Mouse (Mus musculus) frontal cortex, adult 2 months (tissue): ENCODE measurements around the gene Oaz1. TPM values are rescaled to one million over a fixed set of nuclear protein-coding genes. Genes with fewer than 3 reads are reported as not detected.

Source experiments
- DNase-seq, 2 experiments: peaks; one replicate each; pipeline ENCODE4 v3.0.0; 2022; ENCODE audit warnings: low spot score in 1 of 2; ENCODE audit errors: extremely low spot score in 1 of 2
- polyA plus RNA-seq: library from polyadenylated mRNA; depleted of rRNA; stranded (reverse); fragments of >200 nt; gene quantifications from 2 replicates; pipeline ENCODE4 v1.2.3, GENCODE M21; 2012

Gene Oaz1
- polyA plus RNA-seq, 1 experiment = 706 TPM

DNA sequence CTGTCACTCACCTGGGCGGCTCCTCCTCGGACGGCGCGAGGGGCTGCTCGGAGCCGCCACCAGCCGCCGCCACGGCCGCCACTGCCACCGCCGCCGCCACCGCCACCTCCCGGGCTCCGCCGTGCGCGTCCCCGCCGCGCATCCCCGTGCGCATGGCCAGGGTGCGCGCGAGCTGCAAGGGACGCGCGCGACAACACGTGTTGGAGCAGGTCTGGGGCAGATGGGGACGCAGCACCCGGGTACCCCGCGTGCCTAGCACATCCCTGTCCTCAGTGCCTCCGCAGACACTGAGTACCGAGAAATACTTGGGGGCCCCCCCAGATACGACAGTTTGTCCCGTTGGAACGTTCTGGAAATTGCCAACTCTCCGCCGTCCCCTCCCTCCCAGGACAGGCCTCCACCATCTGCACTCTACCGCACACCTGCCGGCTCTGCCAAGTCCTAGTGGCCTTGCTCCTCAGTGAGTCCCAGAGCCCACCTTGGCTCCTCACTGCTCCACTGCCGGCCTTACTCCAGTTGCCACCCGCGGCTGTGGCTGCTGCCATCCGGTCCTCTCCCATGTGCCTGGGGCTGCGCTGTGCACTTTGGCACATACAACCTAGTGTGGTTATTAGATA is 17.6 kb downstream of the Oaz1 start, which contains the start of gene Lingo3:
TSS of gene Lingo3 (minus strand) at position 109 of the 617 bp plus-strand sequence.
- peak in 1 of 2 experiments; percentile 59 for DNase-seq

DNA sequence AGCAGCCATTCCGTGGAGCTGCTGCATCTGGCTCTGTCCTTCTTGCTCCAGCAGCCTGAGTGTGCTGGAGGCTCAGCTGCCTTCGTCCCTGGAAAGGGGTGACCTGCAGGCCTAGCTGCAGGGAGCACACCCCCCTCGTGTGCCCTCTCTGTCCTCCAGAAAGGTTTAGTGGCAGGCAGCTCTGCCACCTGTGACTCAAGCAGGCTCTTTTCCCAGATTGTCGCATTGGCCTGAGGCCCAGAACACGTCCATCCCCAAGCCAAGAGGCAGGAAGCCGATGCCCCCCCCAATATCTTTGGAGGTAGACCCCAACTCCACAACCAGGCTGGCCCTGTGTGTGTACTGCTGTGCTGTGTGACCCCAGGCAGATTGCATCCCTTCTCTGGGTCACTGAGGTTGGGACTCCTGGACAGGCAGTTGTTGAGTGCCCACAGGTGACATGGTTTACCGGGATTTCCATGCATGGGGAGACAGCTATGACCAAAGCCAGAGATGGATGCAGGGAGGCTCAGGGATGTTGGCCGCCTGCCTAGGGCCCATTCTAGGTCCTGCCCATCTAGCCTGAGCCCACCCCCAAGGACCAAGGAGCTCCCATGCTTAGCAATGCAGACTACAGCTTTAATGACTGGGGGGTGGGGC is 18.7 kb downstream of the Oaz1 start:
- DNase-seq = no peak

DNA sequence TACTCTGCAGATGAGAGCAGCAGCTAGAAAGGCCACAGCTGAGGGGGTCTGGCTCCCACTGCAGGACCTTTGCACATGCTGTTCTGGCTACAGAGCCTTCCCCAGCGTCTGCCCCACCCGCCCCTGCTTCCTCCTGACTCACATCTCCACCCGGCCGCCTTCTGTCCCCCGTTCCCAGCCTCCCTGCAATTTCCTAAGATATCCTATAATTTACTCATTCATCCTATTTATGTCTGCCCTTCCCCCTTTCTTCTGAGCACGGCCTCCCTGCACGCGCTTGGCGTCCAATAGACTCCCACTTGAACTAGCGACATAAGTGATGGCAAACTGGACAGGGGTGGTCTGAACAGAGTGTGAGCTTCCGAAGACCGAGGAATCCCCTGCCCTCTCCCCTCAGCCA is 19.3 kb downstream of the Oaz1 start:
- DNase-seq = peak; percentile 55 to 78

DNA sequence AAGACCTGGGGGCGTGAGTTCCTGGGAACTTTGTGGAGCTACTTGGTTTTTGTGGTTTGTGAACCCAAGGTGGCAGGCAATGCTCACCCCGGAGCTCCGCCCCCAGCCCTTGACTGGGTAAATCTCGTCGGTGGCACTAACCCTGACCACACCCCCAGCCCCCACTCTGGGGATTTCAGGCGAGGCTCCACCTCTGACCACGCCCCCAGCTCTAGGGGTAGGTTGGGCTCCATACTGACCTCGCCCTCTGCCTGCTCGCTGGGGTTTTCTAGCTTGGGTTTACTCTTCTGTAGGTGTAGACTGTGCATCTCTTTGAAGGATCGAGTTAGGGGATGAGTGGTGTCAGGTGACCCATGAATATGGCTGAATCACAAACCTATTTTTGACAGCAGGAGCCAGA is 22.1 kb downstream of the Oaz1 start:
- DNase-seq = no peak

DNA sequence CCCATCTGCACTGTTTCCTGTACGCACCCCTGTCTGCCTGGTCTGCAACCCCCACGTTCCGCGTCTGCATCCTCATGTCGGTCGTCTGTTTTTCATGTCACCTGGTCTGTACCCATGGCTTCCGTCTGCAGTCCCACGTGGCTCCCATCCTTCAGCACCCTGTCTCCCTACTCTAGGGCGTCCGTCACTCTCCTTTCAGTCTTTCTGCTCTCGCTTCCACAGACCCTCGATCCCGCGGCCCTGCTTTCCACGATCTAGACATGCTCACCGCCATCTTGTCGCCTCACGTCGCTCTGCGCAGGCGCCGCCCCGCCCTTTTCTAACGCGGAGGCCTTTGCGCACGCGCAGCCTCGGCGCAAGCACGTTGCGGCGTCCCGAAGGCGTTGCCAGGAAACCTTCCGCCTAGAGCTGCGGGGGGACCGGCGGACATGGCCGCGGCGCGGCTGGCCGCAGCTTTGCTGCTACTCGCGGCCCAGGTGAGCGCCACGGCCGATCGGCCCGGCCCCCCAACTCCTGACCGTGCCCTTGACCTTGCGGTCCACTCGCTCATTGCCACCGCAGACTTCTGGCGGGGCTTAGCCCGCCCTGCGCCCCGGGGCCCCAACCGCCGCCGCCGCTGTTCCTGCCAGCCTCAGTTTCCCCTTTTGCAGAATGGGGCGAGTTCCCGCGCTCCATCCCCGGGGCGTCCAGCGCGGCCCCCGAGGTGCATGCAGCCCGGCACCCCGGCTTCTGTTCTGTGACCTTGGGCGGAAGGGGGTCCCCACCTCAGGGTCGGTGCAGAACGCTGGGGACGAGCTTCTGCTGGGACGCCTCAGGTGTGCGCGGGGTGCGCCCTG is 28.7 kb downstream of the Oaz1 start, which contains the start of the genes Lsm7 and Sppl2b:
TSS of gene Lsm7 (minus strand) at position 297 of the 836 bp plus-strand sequence.
TSS of gene Sppl2b (plus strand) at position 363 of the 836 bp plus-strand sequence.
- DNase-seq = peak; percentile 88 to 97

DNA sequence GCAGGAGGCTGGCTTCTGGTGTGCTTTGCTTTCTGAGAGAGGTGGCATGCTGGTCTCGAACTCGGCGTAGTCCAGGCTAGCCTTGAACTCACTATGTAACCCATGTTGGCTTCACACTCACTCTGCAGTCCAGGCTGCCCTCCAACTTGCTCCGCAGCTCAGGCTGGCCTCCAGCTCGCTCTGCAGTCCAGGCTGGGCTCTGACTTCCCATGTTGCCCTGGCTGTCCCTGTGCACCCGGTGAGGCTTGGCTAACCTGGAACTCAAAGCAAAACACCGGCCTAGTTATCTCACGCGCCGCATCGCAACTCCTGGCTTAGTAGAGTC is 29.3 kb downstream of the Oaz1 start:
- no peak for DNase-seq

DNA sequence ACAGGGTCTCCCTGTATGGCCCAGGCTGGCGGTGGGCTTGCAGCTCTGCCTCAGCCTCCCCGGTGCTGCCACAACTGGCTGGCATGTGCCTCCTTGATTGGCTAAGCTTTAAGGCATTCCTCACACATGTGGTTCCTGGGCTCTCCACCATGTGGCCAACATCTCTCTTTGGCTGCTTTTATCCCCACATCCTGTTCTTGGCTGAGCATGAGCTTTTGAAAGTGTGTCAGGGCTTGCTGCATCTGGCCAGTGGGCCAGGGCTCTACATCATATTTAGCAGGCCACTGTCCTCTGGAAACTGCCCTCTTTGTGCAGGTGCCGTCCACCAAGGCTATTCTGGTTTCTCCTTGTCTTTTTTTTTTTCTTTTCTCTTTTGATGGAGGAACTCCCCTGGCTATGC is 29.8 kb downstream of the Oaz1 start:
- no peak for DNase-seq

DNA sequence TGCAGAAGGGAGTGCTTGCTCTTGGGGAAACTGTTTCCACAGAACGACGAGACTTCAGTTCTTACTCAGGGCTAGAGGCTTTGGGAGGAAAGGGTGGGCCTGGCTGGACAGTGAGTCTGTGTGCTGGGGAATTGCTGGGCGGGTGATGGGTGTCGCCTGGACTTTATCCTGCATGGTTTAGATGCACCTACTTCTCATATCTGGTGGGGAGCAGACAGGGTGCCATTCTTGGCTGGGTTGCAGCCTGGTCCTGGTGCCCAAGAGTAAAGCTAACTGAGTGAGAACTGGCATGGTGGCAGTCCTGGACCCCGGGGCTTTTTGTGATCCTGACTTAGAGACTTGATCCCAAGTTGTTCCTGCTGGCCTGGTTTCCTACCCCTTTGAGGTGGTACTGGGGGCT is 30.5 kb downstream of the Oaz1 start:
- DNase-seq = no peak

DNA sequence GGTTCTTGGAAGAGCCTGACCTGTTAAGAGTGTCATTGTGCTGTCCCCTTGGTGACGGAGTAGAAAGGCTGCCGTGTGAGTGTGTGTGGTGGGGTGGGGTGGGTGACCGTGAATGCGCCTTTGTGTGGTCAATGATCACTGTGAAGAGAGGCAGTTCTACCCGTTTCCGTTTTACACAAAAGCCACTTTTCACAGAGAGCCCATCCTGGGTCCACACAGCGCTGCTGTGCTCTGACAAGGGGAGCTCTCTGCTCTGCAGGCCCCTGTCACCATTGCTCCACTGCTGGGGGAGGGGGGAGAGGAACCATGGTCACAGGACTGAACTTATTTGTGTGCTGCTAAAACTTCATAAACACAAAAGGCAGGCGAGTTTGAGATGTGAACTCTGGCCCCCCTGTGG is 30.9 kb downstream of the Oaz1 start:
- peak in 1 of 2 experiments; percentile 41 for DNase-seq

DNA sequence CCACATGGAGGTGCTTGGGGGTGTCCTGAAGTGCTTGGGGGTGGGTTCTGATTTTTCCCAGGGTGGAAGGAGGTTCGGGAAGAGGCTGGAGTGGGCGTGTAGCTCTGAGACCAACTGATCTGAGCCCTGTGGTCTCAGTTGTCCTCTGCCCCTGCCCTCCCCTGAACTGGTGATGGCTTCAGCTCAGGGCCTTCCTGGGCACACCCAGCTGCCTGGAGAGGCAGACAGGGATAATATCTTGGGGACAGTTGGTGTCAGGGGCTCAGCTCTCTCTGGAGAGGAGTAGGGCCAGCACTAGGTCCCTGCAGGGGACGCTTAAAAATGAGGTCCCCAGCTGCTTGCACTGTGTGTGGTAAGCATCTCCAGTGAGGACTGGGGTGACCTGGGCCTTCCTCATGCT is 31.4 kb downstream of the Oaz1 start:
- DNase-seq = no peak

DNA sequence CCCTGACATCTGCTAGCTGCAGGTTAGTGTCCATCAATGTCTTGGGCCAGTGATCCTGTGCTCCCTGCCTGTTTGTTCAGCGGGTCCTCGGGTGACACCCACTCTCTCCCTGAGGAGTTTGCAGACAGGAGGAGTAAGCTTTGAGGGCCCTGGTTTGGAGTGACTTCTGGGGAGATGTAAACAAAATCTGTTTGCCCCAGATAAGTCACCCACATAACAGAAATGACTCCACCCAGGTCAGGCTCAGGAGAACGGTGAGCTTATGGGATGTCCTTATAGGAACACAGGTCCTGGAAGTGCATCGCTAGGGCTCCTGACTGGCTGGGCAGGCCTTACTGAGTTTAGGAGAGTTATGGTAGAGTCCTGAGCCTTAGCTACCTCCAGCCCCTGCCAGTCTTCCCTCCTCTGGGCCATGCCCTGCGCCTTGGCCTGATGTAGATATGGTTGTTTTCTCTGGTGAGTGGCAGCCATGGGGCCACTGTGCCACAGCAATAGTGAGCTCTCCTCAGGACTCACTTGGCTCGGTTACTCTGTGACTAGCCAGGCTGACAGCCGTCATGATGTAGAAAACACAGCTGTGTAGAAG is 32.0 kb downstream of the Oaz1 start:
- no peak for DNase-seq

DNA sequence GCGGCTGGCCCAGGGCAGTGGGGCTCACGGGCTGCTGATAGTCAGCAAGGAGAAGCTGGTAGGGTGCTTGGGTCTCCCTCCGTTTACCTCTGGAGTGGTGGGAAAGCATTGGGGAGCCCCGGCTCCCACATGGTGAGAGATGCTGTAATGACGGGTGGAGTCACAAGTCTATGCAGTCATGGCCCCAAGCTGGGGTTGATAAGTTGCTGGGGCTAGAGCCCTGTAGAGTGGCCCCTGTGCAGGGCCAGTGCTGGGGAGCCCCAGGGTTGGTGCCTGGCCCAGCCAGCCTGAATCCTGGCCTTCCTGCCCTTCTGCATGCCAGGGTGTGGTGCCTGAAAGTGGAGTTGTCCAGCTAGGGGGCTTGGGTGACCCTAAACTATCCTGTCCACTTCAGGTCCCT is 35.8 kb downstream of the Oaz1 start:
- no peak for DNase-seq

DNA sequence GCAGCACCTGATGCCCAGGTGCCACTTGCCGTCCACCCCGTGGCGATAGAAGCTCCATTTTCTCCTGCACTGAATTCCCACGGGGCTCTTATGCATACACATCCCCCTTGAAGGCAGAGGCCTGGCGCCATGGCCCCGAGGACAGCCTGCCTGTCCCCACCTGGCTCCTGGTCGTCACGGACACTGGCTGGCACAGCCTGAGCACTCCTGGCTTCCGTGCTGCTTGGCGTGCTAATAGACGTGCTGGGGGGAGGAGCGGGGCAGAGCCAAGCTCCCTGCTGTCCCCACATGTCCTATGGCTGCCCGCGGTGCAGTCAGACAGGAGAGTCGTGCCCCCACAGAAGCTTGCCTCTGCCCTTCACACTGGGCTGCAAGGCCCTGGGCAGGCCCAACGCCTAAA is 38.0 kb downstream of the Oaz1 start:
- no peak for DNase-seq

DNA sequence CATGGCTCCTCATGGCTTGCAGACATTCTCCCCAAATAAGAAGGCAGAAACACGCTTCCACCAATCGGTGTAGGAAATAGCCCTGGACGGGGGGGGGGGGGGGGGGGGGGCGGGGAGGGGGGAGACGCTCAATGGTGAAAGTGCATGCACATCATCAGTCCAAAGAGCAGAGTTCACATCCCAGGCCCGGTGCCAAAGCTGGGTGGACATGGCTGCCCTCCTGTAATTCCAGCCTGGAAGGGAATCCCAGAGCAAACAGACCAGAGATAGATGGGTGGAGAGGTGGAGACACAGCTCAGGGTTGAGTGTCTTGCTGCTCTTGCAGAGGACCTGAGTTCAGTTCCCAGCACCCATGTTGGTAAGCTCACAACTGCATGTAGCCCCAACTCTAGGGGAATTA is 44.5 kb downstream of the Oaz1 start:
- no peak for DNase-seq

DNA sequence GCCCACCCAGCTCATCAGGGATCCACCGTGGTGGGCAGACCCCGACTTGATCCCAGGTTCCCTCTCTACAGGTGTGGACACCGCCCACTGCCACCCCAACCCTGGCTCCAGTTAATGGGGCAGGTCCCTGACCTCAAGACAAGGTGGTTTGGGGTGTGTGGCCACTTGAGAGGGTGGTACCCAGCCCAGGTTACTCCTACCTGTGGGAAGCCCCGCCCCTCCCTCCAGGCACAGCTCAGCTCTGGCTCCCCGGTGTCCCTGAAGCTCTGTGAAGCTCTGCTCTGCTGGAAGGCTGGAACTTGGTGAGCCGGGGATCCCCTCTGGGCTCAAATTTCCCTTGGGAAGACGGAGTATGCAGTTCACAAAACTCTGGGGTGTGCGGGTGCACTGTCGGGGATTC is 45.1 kb downstream of the Oaz1 start, which contains the start of gene Tmprss9:
TSS of gene Tmprss9 (plus strand) at position 268 of the 400 bp plus-strand sequence.
- DNase-seq = no peak

DNA sequence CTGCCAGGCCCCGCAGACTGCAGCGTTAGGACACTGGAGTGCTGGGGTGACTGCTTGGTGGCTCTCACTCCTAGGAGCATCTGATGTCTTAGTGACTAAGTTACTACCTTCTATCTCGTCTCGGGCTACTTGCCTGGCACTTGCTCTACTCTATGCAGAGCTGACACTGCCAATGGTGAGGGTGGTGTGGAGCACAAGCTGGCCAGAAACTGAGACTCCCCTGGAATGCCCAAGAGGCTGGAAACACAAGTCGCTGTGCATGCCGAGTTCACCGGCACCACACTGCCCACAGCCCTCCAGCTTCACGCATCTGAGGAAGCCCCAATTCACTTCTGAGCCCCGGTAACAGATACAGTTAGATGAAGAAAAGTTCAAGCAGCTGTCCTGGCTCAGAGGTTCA is 47.6 kb downstream of the Oaz1 start:
- DNase-seq = no peak

DNA sequence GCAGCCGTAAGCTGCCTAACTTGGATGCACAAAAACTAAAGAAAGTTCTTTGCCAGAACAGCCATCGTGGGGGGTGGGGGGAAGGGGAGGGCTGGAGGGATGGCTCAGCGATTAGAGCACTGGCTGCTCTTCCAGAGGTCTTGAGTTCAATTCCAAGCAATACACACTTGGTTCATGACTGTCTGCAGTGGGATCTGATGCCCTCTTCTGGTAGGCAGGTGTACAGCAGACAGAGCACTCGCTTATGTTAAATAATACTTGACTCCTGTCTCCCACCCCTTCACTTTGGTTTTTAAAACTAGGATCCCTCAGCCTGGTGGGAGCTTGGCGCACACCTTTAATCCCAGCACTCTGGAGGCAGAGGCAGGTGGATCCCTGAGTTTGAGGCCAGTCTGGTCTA is 49.6 kb downstream of the Oaz1 start:
- peak in 1 of 2 experiments; percentile 83 for DNase-seq

DNA sequence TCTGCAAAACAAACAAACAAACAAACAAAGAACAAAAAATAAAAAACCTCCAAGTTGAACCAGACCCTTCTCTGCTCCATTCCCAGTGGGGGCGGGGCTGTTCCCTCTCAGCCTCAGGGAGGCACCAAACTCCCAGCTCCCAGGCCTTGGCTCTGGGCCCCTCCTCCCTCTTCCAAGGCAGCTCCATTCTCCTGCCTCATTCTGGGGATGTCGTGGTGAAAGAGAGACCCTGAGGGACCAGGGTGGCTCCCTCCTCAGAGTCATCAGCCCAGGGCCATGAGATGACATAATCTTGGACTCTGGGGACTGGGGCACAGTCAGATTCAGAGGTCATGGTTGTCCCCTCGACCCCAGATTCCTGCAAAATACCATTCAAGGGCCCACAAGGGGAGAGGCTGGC is 50.1 kb downstream of the Oaz1 start:
- DNase-seq = no peak
